Comparison of ENCODE assay signal across 16 mouse cellular contexts in the genomic region with DNA sequence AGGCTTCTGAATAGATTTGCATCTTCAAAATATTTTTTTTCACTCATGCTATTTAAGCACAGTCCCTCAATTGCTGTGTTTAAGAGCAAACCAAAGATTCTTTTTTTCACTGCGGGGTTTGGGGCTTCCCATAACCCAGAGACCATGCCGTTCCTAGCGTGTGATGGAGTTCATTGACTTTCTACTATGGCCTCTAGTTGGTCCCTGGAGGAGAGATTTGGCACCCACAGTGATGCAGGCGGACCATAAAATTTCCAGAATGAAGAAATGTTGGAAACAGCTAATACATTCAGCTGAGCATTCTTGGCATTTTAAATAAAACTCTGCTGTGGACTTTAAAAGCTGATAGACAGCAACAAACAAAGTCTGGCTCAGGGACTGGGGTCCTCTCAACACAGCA.
DNase-seq lines count a peak whose midpoint lies in the region; ATAC-seq and TF ChIP-seq lines count a peak whose summit lies in the region.
"Had no signal": no experiment of that assay in that cellular context is flagged by ENCODE, and none has a peak within 500 bp of the region (broad histone marks: within the 10 kb centered on the region; RNA-seq: fewer than 3 reads in every experiment).

No protein-coding gene starts in this region.

- H3K36me3 ChIP-seq in kidney, postnatal 0 days (ENCODE audit: insufficient read depth, low read length), result no peaks in the 10 kb centered on the region
- H3K36me3 ChIP-seq: hindbrain, embryonic 12.5 days; lung, embryonic 15.5 days had no signal

- no peaks in the 10 kb centered on the region for H3K4me1 ChIP-seq in kidney, postnatal 0 days (replicated peaks; ENCODE audit: insufficient read depth, low read length)
- H3K4me1 ChIP-seq: hindbrain, embryonic 12.5 days; lung, embryonic 15.5 days had no signal

- intact Hi-C loops in heart, postnatal 14 days (cut with DNase I), result no loop called here

- H3K27me3 ChIP-seq in kidney, postnatal 0 days (ENCODE audit: insufficient read depth, low read length), result no peaks in the 10 kb centered on the region
- H3K27me3 ChIP-seq: hindbrain, embryonic 12.5 days; lung, embryonic 15.5 days had no signal

- no peak overlapping the region for H3K9ac ChIP-seq in kidney, postnatal 0 days (ENCODE audit: low read depth, low read length)
- H3K9ac ChIP-seq: hindbrain, embryonic 12.5 days; lung, embryonic 15.5 days had no signal

- TF ChIP-seq CTCF in kidney, postnatal 0 days (IDR thresholded peaks at IDR 0.05; ENCODE audit: low read depth), result no peak

- no peak overlapping the region for H3K4me2 ChIP-seq in kidney, postnatal 0 days (ENCODE audit: low read length)
- H3K4me2 ChIP-seq: hindbrain, embryonic 12.5 days; liver, embryonic 11.5 days; lung, embryonic 15.5 days had no signal

- no peaks in the 10 kb centered on the region for H3K9me3 ChIP-seq in kidney, postnatal 0 days (replicated peaks; ENCODE audit: low read length)
- H3K9me3 ChIP-seq: hindbrain, embryonic 12.5 days; lung, embryonic 15.5 days had no signal

- ATAC-seq in kidney, postnatal 0 days (replicated peaks; ENCODE audit: low FRiP score, low read depth), result no peak
- no peak for ATAC-seq in megakaryocyte, adult 5-6 weeks (ENCODE audit: poor library complexity, severe bottlenecking)
- ATAC-seq: forebrain, embryonic 16.5 days had no signal

- H3K4me3 ChIP-seq in kidney, postnatal 0 days (replicated peaks; ENCODE audit: low read depth, low read length), result no peak overlapping the region
- H3K4me3 ChIP-seq: erythroblast, embryonic 14.5 days; hindbrain, embryonic 12.5 days; lung, embryonic 15.5 days had no signal

- H3K27ac ChIP-seq in kidney, postnatal 0 days, result no peak overlapping the region
- H3K27ac ChIP-seq: hindbrain, embryonic 12.5 days; lung, embryonic 15.5 days; stomach, postnatal 0 days had no signal

- WGBS in kidney, postnatal 0 days, result 76% methylated on average over 4 of the region's 4 CpGs

- peak; percentile 5 for DNase-seq in cerebellum, adult 9-10 months
- DNase-seq in cerebellum, adult 9-11 months, result no peak
- peak; percentile 36 for DNase-seq in kidney, postnatal 0 days (ENCODE audit: low spot score)
- DNase-seq in kidney, postnatal 36 days, result no peak
- peak; percentile 10 to 28 for DNase-seq in gastrocnemius, adult 8-10 months (ENCODE audit: low spot score in 2 of 2)
- peak; percentile 27 to 37 for DNase-seq in heart, postnatal 14 days
- no peak for DNase-seq in layer of hippocampus, adult 11-12 months (ENCODE audit: low spot score)
- DNase-seq: midbrain, embryonic 14.5 days; thymus, postnatal 36 days had no signal

Comparison
In these comparisons a context has a peak if more than half of its experiments do, and no peak if none do; other contexts are left out.
1. DNase-seq: peak in cerebellum, adult 9-10 months (single experiment), kidney, postnatal 0 days (single experiment), gastrocnemius, adult 8-10 months (2 of 2) and heart, postnatal 14 days (2 of 2); none in cerebellum, adult 9-11 months (single experiment), kidney, postnatal 36 days (0 of 2) and layer of hippocampus, adult 11-12 months (single experiment).